Mouse (Mus musculus): ENCODE data around the gene Zfp787. TPM values are rescaled to one million over a fixed set of nuclear protein-coding genes. Genes with fewer than 3 reads are reported as not detected.
A peak's percentile ranks its signal among the peaks of the same experiment; 100 is the strongest.
"Not testable (repeated sequence)": the region's sequence is repeated elsewhere in the genome, so short reads cannot be mapped to it uniquely, and the experiment has no call there.

Zfp787 gene
- polyA plus RNA-seq, 1 experiment = 38.4 TPM

- DNase-seq = no peak
- H3K4me1 ChIP-seq (ENCODE audit: control insufficient read depth, insufficient read depth, low read length) = peaks cover 5% of the 10 kb centered on the region
- TF ChIP-seq CTCF (IDR thresholded peaks at IDR 0.05; ENCODE audit: insufficient read depth, low read length) (no peak), POLR2A (IDR thresholded peaks at IDR 0.05; ENCODE audit: borderline replicate concordance, extremely low read depth, low read depth, low read length) (no peak)
- no peak overlapping the region for H3K4me3 ChIP-seq (replicated peaks; ENCODE audit: extremely low read depth, low read depth, low read length)
- 43% methylated on average over 3 of the region's 3 CpGs for WGBS
These were observed 16.5 kb downstream of the Zfp787 start for GRCm38 (mm10) chr7:6139295-6139694.

GRCm38 (mm10) chr7:6136497-6136896, 19.3 kb downstream of the Zfp787 start:
- DNase-seq = no peak
- Histone ChIP-seq H3K4me1 (ENCODE audit: control insufficient read depth, insufficient read depth, low read length) (no peaks in the 10 kb centered on the region), H3K4me3 (replicated peaks; ENCODE audit: extremely low read depth, low read depth, low read length) (no peak overlapping the region)
- peak; percentile 42; the same call in 1 of the 2 replicates for TF ChIP-seq CTCF (IDR thresholded peaks at IDR 0.05; ENCODE audit: insufficient read depth, low read length)
- TF ChIP-seq POLR2A (IDR thresholded peaks at IDR 0.05; ENCODE audit: borderline replicate concordance, extremely low read depth, low read depth, low read length) = no peak

- TF ChIP-seq CTCF (IDR thresholded peaks at IDR 0.05; ENCODE audit: insufficient read depth, low read length) = no peak
- TF ChIP-seq POLR2A (IDR thresholded peaks at IDR 0.05; ENCODE audit: borderline replicate concordance, extremely low read depth, low read depth, low read length) = no peak
- no peak overlapping the region for H3K4me3 ChIP-seq (replicated peaks; ENCODE audit: extremely low read depth, low read depth, low read length)
- DNase-seq = no peak
- no peaks in the 10 kb centered on the region for H3K4me1 ChIP-seq (ENCODE audit: control insufficient read depth, insufficient read depth, low read length)
- 84% methylated on average over 30 of the region's 30 CpGs for WGBS
These were observed 23.2 kb downstream of the Zfp787 start for GRCm38 (mm10) chr7:6132646-6133045.

GRCm38 (mm10) chr7:6130346-6130745, 25.5 kb downstream of the Zfp787 start:
- H3K4me3 ChIP-seq (replicated peaks; ENCODE audit: extremely low read depth, low read depth, low read length) = no peak overlapping the region

GRCm38 (mm10) chr7:6126690-6127448, 28.9 kb downstream of the Zfp787 start:
- DNase-seq = peak; percentile 73
- TF ChIP-seq POLR2A (IDR thresholded peaks at IDR 0.05; ENCODE audit: borderline replicate concordance, extremely low read depth, low read depth, low read length) = no peak
- TF ChIP-seq CTCF (IDR thresholded peaks at IDR 0.05; ENCODE audit: insufficient read depth, low read length) = peak; percentile 59
- no peaks in the 10 kb centered on the region for H3K4me1 ChIP-seq (ENCODE audit: control insufficient read depth, insufficient read depth, low read length)
- WGBS = 29% methylated on average over 7 of the region's 7 CpGs
- H3K4me3 ChIP-seq (replicated peaks; ENCODE audit: extremely low read depth, low read depth, low read length) = no peak overlapping the region

More at GRCm38 (mm10) chr7:6130346-6130745, 25.5 kb downstream of the Zfp787 start:
- no peak for DNase-seq
- 68% methylated on average over 4 of the region's 4 CpGs for WGBS
- TF ChIP-seq CTCF (IDR thresholded peaks at IDR 0.05; ENCODE audit: insufficient read depth, low read length) (no peak), POLR2A (IDR thresholded peaks at IDR 0.05; ENCODE audit: borderline replicate concordance, extremely low read depth, low read depth, low read length) (no peak)
- no peaks in the 10 kb centered on the region for H3K4me1 ChIP-seq (ENCODE audit: control insufficient read depth, insufficient read depth, low read length)

GRCm38 (mm10) chr7:6121128-6121527, 34.7 kb downstream of the Zfp787 start:
- WGBS = 61% methylated on average over 1 of the region's 1 CpGs
- not testable (repeated sequence) for DNase-seq; H3K4me1 ChIP-seq (ENCODE audit: control insufficient read depth, insufficient read depth, low read length); H3K4me3 ChIP-seq (replicated peaks; ENCODE audit: extremely low read depth, low read depth, low read length)

- DNase-seq; H3K4me3 ChIP-seq (replicated peaks; ENCODE audit: extremely low read depth, low read depth, low read length); H3K4me1 ChIP-seq (ENCODE audit: control insufficient read depth, insufficient read depth, low read length): not testable (repeated sequence)
- 83% methylated on average over 2 of the region's 2 CpGs for WGBS
These were observed 35.7 kb downstream of the Zfp787 start for GRCm38 (mm10) chr7:6120104-6120503.

GRCm38 (mm10) chr7:6119501-6119900, 36.3 kb downstream of the Zfp787 start:
- TF ChIP-seq POLR2A (IDR thresholded peaks at IDR 0.05; ENCODE audit: borderline replicate concordance, extremely low read depth, low read depth, low read length) (no peak), CTCF (IDR thresholded peaks at IDR 0.05; ENCODE audit: insufficient read depth, low read length) (peak; percentile 18; the same call in 1 of the 2 replicates)
- no peaks in the 10 kb centered on the region for H3K4me1 ChIP-seq (ENCODE audit: control insufficient read depth, insufficient read depth, low read length)
- DNase-seq = no peak
- WGBS = 63% methylated on average over 3 of the region's 3 CpGs
- H3K4me3 ChIP-seq (replicated peaks; ENCODE audit: extremely low read depth, low read depth, low read length) = no peak overlapping the region

Other genes with a start within 250 kb of the Zfp787 start
- not detected in 2 replicates for gene Vmn1r65, start 145.0 kb downstream of the Zfp787 start, polyA plus RNA-seq (2012; rRNA removed)
- not detected in 2 replicates for gene Nlrp4c, start 110.8 kb downstream of the Zfp787 start, polyA plus RNA-seq (2012; rRNA removed)
- gene Zfp444, start 16.2 kb upstream of the Zfp787 start, polyA plus RNA-seq (2012; rRNA removed) = 35.2 and 36.7 TPM in 2 replicates
- not detected in 2 replicates for gene Galp, start 41.1 kb upstream of the Zfp787 start, polyA plus RNA-seq (2012; rRNA removed)
- gene Zscan5b, start 66.3 kb upstream of the Zfp787 start, polyA plus RNA-seq (2012; rRNA removed) = not detected in 2 replicates
- gene Epp13, start 96.7 kb upstream of the Zfp787 start, polyA plus RNA-seq (2012; rRNA removed) = not detected in 2 replicates
- gene Zfp667, start 130.6 kb upstream of the Zfp787 start, polyA plus RNA-seq (2012; rRNA removed) = 0.45 and 1.1 TPM in 2 replicates
- gene Zfp583, start 175.3 kb upstream of the Zfp787 start, polyA plus RNA-seq (2012; rRNA removed) = 0.42 and 0.76 TPM in 2 replicates
- gene Gm3854, start 187.8 kb upstream of the Zfp787 start, polyA plus RNA-seq (2012; rRNA removed) = 0.07 and 0.21 TPM in 2 replicates
- 0.35 and 0.59 TPM in 2 replicates for gene Zfp78, start 207.3 kb upstream of the Zfp787 start, polyA plus RNA-seq (2012; rRNA removed)
- gene Zfp28, start 227.3 kb upstream of the Zfp787 start, polyA plus RNA-seq (2012; rRNA removed) = 2.0 and 3.9 TPM in 2 replicates
- not detected in 2 replicates for gene Smim17, start 242.7 kb upstream of the Zfp787 start, polyA plus RNA-seq (2012; rRNA removed)